Mouse (Mus musculus): ENCODE data around the gene Fabp1. TPM values are rescaled to one million over a fixed set of nuclear protein-coding genes. Genes with fewer than 3 reads are reported as not detected.

The Fabp1 gene
- polyA plus RNA-seq, 1 experiment from 2014 or later = 2.7 TPM

DNA sequence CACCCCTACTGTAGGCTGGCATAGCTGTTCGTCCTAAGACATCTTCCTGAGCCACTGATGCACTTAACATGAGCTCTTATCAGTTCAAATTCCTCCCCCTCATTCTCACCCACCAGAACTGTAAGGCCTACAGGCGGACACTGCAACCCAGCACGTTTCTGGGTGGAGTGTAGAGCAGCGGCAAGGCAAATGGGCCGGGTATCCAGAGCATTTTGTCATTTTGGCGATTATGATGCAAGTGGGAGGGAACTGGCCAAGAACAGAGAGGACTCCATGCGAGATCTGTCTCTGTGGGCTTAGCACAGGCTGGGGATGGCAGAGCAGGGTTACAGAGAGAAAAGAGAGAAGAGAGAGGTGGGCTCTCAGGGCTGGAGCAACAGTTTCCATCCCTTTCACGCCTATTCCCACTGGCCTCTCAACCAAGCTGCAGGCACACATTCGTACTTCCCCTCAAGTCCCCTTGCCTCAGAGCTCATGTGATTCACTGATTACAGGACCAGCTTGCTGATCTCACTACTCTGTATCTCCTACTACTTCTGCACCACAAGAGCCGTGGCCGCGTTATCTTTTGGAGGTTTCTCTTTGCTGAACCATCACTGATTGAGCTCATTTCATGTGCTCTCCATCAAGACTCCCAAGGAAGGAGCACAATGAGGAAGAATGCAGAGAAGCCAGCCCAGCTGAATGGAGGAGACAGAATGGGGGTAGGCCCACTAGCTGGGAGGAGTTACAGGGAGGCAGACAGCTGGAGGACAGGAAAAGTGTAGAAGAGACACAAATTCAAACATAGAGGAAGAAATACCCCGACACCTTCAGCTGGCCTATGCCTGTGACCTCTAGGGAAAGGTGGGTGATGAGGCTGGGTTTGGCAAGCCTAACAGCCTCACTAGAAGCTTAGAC is 1.7 kb upstream of the Fabp1 start:
- H3K9me3 ChIP-seq (ENCODE audit: control insufficient read depth, low read depth, low read length) = no peaks in the 10 kb centered on the region
- H3K9ac ChIP-seq (replicated peaks; ENCODE audit: low read depth, low read length) = no peak overlapping the region
- H3K4me1 ChIP-seq (ENCODE audit: control insufficient read depth, insufficient read depth, low read length) = no peaks in the 10 kb centered on the region
- H3K4me2 ChIP-seq (replicated peaks; ENCODE audit: low read depth, low read length) = no peak overlapping the region
- H3K27ac ChIP-seq (ENCODE audit: low read length) = no peak overlapping the region
- H3K36me3 ChIP-seq (ENCODE audit: control insufficient read depth, insufficient read depth, low read length) = no peaks in the 10 kb centered on the region
- 73% methylated on average over 13 of the region's 13 CpGs for WGBS
- no peak overlapping the region for H3K4me3 ChIP-seq (ENCODE audit: low read depth, low read length)
- ATAC-seq (ENCODE audit: insufficient number of reproducible peaks, insufficient read depth, low FRiP score, low read depth) = no peak
- H3K27me3 ChIP-seq (ENCODE audit: control insufficient read depth, insufficient read depth, low read length) = no peaks in the 10 kb centered on the region

DNA sequence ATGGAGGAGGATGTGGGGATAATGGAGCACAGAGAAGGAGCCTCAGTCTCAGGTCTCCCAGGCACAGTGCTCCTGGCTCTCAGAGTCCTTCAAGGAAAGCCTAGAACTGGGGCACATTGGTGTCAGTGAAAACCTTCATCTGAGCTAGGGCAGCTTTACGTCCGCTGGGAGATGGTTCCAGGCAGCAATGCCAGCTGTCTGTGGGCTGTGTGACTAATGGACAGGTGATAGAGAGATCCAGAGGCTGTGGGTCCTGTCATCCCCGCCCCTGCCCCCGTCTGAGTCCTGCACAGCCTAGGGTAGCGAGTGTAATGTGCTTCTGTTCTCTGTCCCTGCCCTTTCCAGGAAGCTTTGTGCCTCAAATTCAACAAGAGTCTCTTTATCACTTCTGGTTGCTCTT is 2.3 kb downstream of the Fabp1 start:
- Histone ChIP-seq H3K27ac (ENCODE audit: low read length) (no peak overlapping the region), H3K27me3 (ENCODE audit: control insufficient read depth, insufficient read depth, low read length) (no peaks in the 10 kb centered on the region), H3K9me3 (ENCODE audit: control insufficient read depth, low read depth, low read length) (no peaks in the 10 kb centered on the region), H3K36me3 (ENCODE audit: control insufficient read depth, insufficient read depth, low read length) (no peaks in the 10 kb centered on the region), H3K4me1 (ENCODE audit: control insufficient read depth, insufficient read depth, low read length) (no peaks in the 10 kb centered on the region), H3K4me2 (replicated peaks; ENCODE audit: low read depth, low read length) (no peak overlapping the region), H3K9ac (replicated peaks; ENCODE audit: low read depth, low read length) (no peak overlapping the region), H3K4me3 (ENCODE audit: low read depth, low read length) (no peak overlapping the region)
- WGBS = 46% methylated on average over 5 of the region's 5 CpGs
- ATAC-seq (ENCODE audit: insufficient number of reproducible peaks, insufficient read depth, low FRiP score, low read depth) = no peak

DNA sequence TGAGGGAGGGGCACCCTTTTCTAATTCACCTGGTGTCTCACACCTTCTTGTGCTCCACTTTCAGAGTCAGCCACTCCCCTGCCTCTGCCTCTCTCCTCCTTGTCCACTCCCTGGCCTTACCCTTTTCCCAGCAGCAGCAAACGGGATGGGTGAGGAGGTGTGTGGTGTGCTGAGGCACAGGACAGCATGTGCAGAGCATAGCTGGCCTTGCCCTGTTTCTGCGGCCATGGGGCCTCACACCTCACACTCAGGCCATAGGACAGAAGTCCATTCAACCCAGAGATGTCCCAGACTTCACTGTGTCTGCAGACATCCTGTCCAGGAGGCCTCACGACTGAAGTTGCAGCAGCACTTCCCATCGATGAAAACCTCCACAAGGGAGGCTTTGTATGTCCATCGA is 4.0 kb downstream of the Fabp1 start:
- no peak for ATAC-seq (ENCODE audit: insufficient number of reproducible peaks, insufficient read depth, low FRiP score, low read depth)
- 73% methylated on average over 5 of the region's 5 CpGs for WGBS
- no peak overlapping the region for H3K27ac ChIP-seq (ENCODE audit: low read length)
- H3K4me2 ChIP-seq (replicated peaks; ENCODE audit: low read depth, low read length) = no peak overlapping the region
- no peaks in the 10 kb centered on the region for H3K27me3 ChIP-seq (ENCODE audit: control insufficient read depth, insufficient read depth, low read length)
- no peaks in the 10 kb centered on the region for H3K4me1 ChIP-seq (ENCODE audit: control insufficient read depth, insufficient read depth, low read length)
- H3K36me3 ChIP-seq (ENCODE audit: control insufficient read depth, insufficient read depth, low read length) = no peaks in the 10 kb centered on the region
- no peaks in the 10 kb centered on the region for H3K9me3 ChIP-seq (ENCODE audit: control insufficient read depth, low read depth, low read length)
- no peak overlapping the region for H3K9ac ChIP-seq (replicated peaks; ENCODE audit: low read depth, low read length)
- H3K4me3 ChIP-seq (ENCODE audit: low read depth, low read length) = no peak overlapping the region

DNA sequence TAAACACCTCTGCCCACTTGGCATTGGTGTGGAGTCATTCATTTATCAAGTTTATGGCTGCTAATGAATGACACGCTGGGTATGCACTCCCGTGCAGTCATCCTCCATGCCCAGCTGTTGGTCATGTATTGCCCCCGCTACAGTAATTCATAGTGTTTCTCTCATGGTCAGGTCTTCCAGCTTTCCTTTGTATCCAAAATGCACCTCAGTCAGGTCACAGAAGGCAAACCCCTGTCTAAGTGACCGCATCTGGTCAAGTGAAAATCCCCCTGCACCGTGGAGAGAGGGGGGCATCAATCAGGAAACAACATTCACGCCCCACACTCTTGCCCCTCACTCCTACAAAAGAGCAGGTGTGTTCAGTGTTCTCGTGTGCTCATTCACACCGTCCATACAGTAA is 4.5 kb downstream of the Fabp1 start:
- Histone ChIP-seq H3K36me3 (ENCODE audit: control insufficient read depth, insufficient read depth, low read length) (no peaks in the 10 kb centered on the region), H3K4me2 (replicated peaks; ENCODE audit: low read depth, low read length) (no peak overlapping the region), H3K4me3 (ENCODE audit: low read depth, low read length) (no peak overlapping the region), H3K27me3 (ENCODE audit: control insufficient read depth, insufficient read depth, low read length) (no peaks in the 10 kb centered on the region), H3K9ac (replicated peaks; ENCODE audit: low read depth, low read length) (no peak overlapping the region), H3K4me1 (ENCODE audit: control insufficient read depth, insufficient read depth, low read length) (no peaks in the 10 kb centered on the region), H3K27ac (ENCODE audit: low read length) (no peak overlapping the region), H3K9me3 (ENCODE audit: control insufficient read depth, low read depth, low read length) (no peaks in the 10 kb centered on the region)
- WGBS = 83% methylated on average over 8 of the region's 8 CpGs
- no peak for ATAC-seq (ENCODE audit: insufficient number of reproducible peaks, insufficient read depth, low FRiP score, low read depth)

DNA sequence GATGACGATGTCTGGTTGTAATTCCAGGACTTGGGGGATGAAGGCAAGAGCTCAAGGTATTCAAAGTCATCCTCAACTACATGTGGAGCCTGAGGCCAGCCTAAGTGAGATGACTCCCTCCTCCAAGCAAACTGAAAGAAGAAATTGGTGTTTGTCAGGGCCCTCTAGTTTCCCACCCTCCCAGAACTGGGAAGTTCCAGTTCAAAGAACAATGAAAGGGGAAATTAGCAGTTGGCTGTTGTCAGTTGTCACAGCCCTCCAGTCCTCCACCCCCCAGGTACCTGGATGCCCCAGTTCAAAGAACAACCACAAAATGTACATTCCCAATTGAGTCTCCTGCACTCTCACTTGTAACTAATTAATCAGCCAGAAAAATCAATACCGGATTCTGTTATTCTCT is 9.1 kb downstream of the Fabp1 start:
- ATAC-seq (ENCODE audit: insufficient number of reproducible peaks, insufficient read depth, low FRiP score, low read depth) = no peak
- Histone ChIP-seq H3K36me3 (ENCODE audit: control insufficient read depth, insufficient read depth, low read length) (no peaks in the 10 kb centered on the region), H3K4me2 (replicated peaks; ENCODE audit: low read depth, low read length) (no peak overlapping the region), H3K9me3 (ENCODE audit: control insufficient read depth, low read depth, low read length) (no peaks in the 10 kb centered on the region), H3K9ac (replicated peaks; ENCODE audit: low read depth, low read length) (no peak overlapping the region), H3K27me3 (ENCODE audit: control insufficient read depth, insufficient read depth, low read length) (no peaks in the 10 kb centered on the region), H3K4me3 (ENCODE audit: low read depth, low read length) (no peak overlapping the region), H3K4me1 (ENCODE audit: control insufficient read depth, insufficient read depth, low read length) (no peaks in the 10 kb centered on the region), H3K27ac (ENCODE audit: low read length) (no peak overlapping the region)
- WGBS = 81% methylated on average over 2 of the region's 2 CpGs

DNA sequence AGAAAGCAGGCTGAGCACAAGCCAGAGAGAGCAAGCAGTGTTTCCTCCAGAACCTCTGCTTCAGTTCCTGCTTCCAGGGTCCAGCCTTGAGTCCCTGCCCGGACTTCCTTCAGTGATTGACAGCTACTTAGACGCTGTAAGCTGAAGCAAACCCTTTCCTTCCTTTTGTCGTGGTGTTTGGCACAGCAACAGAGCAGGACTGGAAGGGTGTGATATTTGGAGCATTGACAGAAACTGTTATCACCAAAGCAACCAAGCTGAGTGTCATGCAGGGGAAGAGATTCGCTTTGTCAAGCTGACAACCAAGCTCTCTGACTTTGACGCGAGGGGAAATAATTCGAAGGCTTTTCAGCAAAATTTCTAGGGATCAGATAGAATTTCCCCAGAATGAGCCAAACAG is 12.3 kb downstream of the Fabp1 start:
- Histone ChIP-seq H3K36me3 (ENCODE audit: control insufficient read depth, insufficient read depth, low read length) (no peaks in the 10 kb centered on the region), H3K9me3 (ENCODE audit: control insufficient read depth, low read depth, low read length) (no peaks in the 10 kb centered on the region), H3K4me3 (ENCODE audit: low read depth, low read length) (no peak overlapping the region), H3K4me2 (replicated peaks; ENCODE audit: low read depth, low read length) (no peak overlapping the region), H3K4me1 (ENCODE audit: control insufficient read depth, insufficient read depth, low read length) (no peaks in the 10 kb centered on the region), H3K27ac (ENCODE audit: low read length) (no peak overlapping the region), H3K27me3 (ENCODE audit: control insufficient read depth, insufficient read depth, low read length) (no peaks in the 10 kb centered on the region), H3K9ac (replicated peaks; ENCODE audit: low read depth, low read length) (no peak overlapping the region)
- WGBS = 66% methylated on average over 7 of the region's 7 CpGs
- no peak for ATAC-seq (ENCODE audit: insufficient number of reproducible peaks, insufficient read depth, low FRiP score, low read depth)

DNA sequence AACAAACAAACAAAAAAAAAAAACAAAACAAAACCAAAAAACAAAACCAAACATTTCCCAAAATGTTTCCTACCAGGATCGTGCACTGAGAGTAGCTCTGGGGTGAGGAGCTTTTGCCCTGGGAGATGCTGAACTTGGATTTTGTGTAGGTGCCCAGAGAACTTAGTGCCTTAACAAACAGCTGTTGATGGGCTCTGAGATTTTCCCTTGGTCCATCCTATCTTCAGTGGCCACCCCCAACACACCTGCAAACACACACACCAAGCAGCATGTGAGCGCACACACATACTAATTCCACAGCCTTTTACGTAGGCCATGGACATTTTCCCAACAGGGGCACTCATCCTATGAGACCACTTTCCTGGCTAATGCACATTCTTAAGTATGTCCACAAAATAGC is 12.8 kb downstream of the Fabp1 start:
- Histone ChIP-seq H3K4me2 (replicated peaks; ENCODE audit: low read depth, low read length) (no peak overlapping the region), H3K27ac (ENCODE audit: low read length) (no peak overlapping the region), H3K4me1 (ENCODE audit: control insufficient read depth, insufficient read depth, low read length) (no peaks in the 10 kb centered on the region), H3K27me3 (ENCODE audit: control insufficient read depth, insufficient read depth, low read length) (no peaks in the 10 kb centered on the region), H3K36me3 (ENCODE audit: control insufficient read depth, insufficient read depth, low read length) (no peaks in the 10 kb centered on the region), H3K9me3 (ENCODE audit: control insufficient read depth, low read depth, low read length) (no peaks in the 10 kb centered on the region), H3K9ac (replicated peaks; ENCODE audit: low read depth, low read length) (no peak overlapping the region), H3K4me3 (ENCODE audit: low read depth, low read length) (no peak overlapping the region)
- WGBS = 96% methylated on average over 3 of the region's 3 CpGs
- ATAC-seq (ENCODE audit: insufficient number of reproducible peaks, insufficient read depth, low FRiP score, low read depth) = no peak

DNA sequence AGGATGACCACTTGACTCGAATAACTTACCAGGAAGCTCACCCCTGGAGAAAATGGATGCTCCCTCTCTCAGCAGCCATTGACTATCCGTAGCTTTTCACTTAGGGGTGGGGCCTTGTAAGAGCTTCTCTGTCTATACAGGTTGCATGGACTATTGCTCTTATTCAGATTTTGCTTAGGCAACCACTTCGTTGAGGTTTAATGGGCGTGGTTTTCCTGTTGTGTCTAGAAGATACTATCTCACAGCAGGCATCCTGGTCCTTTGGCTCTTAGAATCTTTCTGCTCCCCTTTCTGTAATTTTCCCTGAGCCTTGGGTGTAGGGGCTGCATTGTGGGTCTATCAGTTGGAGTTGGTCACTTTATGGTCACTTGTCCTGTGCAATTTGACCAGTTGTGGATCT is 21.9 kb downstream of the Fabp1 start:
- H3K4me2 ChIP-seq (replicated peaks; ENCODE audit: low read depth, low read length) = no peak overlapping the region
- no peaks in the 10 kb centered on the region for H3K4me1 ChIP-seq (ENCODE audit: control insufficient read depth, insufficient read depth, low read length)
- no peaks in the 10 kb centered on the region for H3K36me3 ChIP-seq (ENCODE audit: control insufficient read depth, insufficient read depth, low read length)
- no peak for ATAC-seq (ENCODE audit: insufficient number of reproducible peaks, insufficient read depth, low FRiP score, low read depth)
- no peak overlapping the region for H3K27ac ChIP-seq (ENCODE audit: low read length)
- no peak overlapping the region for H3K9ac ChIP-seq (replicated peaks; ENCODE audit: low read depth, low read length)
- no peaks in the 10 kb centered on the region for H3K27me3 ChIP-seq (ENCODE audit: control insufficient read depth, insufficient read depth, low read length)
- no peaks in the 10 kb centered on the region for H3K9me3 ChIP-seq (ENCODE audit: control insufficient read depth, low read depth, low read length)
- H3K4me3 ChIP-seq (ENCODE audit: low read depth, low read length) = no peak overlapping the region
- 87% methylated on average over 4 of the region's 4 CpGs for WGBS
